In the genomic region with DNA sequence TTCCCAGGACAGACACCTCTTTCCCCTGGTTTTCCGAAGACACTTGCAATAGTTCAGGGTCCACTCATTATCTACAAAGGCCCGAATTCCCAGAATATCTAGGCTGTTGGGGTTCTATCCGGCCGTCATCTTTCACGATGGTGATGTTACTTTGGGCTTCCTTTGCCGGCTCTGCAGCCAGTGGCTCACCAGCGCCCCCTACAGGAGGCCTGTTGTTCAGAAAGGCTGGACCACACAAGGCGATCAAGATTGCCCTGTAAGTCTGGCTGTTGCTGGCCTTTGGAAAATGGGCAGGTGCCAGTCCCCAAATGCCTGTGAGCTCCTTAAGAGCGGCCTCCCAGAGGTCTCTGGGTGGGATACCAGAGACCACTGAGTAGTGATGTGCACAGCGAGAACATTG, we compare ENCODE assay signal across 8 mouse cellular contexts. TPM values are rescaled to one million over a fixed set of nuclear protein-coding genes. Genes with fewer than 3 reads are reported as not detected.
DNase-seq lines count a peak whose midpoint lies in the region; ATAC-seq and TF ChIP-seq lines count a peak whose summit lies in the region.

No protein-coding gene starts in this region.

- TF ChIP-seq CTCF in embryonic fibroblast, embryonic 13.5 days (IDR thresholded peaks at IDR 0.05; ENCODE audit: borderline replicate concordance, insufficient read depth, low read length): peak; percentile 85
- TF ChIP-seq CTCF in kidney, postnatal 0 days (IDR thresholded peaks at IDR 0.05; ENCODE audit: low read depth): peak; percentile 80
- peak; percentile 87 for TF ChIP-seq CTCF in liver, postnatal 0 days (IDR thresholded peaks at IDR 0.05; ENCODE audit: low read depth)

- no peak for TF ChIP-seq EP300 in liver, postnatal 0 days (IDR thresholded peaks at IDR 0.05; ENCODE audit: low read depth)

- peak; percentile 80 for DNase-seq in CD4-positive, CD25-positive, alpha-beta regulatory T cell, adult 2 months (ENCODE audit: low read depth, low spot score)
- peak; percentile 82 for DNase-seq in brain, adult 2 months (ENCODE audit: low read depth, low spot score)
- DNase-seq in kidney, postnatal 0 days (ENCODE audit: low spot score): peak; percentile 80
- peak; percentile 82 for DNase-seq in liver, postnatal 0 days
- peak; percentile 51 for DNase-seq in thymus, postnatal 0 days (ENCODE audit: low spot score)

- peak overlapping the region; percentile 64 for H3K4me2 ChIP-seq in heart, embryonic 13.5 days
- H3K4me2 ChIP-seq in kidney, postnatal 0 days (ENCODE audit: low read length): peak overlapping the region; percentile 41
- no peak overlapping the region for H3K4me2 ChIP-seq in liver, postnatal 0 days (ENCODE audit: low read depth, low read length)
- H3K4me2 ChIP-seq in neural tube, embryonic 14.5 days (ENCODE audit: low read depth, low read length): peak overlapping the region; percentile 61

- no peaks in the 10 kb centered on the region for H3K36me3 ChIP-seq in heart, embryonic 13.5 days
- no peaks in the 10 kb centered on the region for H3K36me3 ChIP-seq in kidney, postnatal 0 days (ENCODE audit: insufficient read depth, low read length)
- no peaks in the 10 kb centered on the region for H3K36me3 ChIP-seq in liver, postnatal 0 days (replicated peaks; ENCODE audit: insufficient read depth, low read length)
- H3K36me3 ChIP-seq in neural tube, embryonic 14.5 days (ENCODE audit: control insufficient read depth, insufficient read depth, low read length): no peaks in the 10 kb centered on the region

- H3K4me3 ChIP-seq in embryonic fibroblast, embryonic 13.5 days (ENCODE audit: insufficient read depth, low read length): peak overlapping the region; percentile 4; the same call in 1 of the 2 replicates
- peak overlapping the region; percentile 31 for H3K4me3 ChIP-seq in heart, embryonic 13.5 days
- H3K4me3 ChIP-seq in kidney, postnatal 0 days (replicated peaks; ENCODE audit: low read depth, low read length): no peak overlapping the region
- no peak overlapping the region for H3K4me3 ChIP-seq in liver, postnatal 0 days (ENCODE audit: low read depth, low read length)
- 0 out of 2 replicates have a peak overlapping the region, but pooled peaks have one; percentile 17 for H3K4me3 ChIP-seq in neural tube, embryonic 14.5 days (ENCODE audit: low read depth, low read length)

- peaks cover 55% of the 10 kb centered on the region for H3K27me3 ChIP-seq in heart, embryonic 13.5 days (replicated peaks)
- no peaks in the 10 kb centered on the region; the same call in 1 of the 2 replicates for H3K27me3 ChIP-seq in kidney, postnatal 0 days (ENCODE audit: insufficient read depth, low read length)
- H3K27me3 ChIP-seq in liver, postnatal 0 days (ENCODE audit: insufficient read depth, low read length): no peaks in the 10 kb centered on the region
- H3K27me3 ChIP-seq in neural tube, embryonic 14.5 days (ENCODE audit: control insufficient read depth, insufficient read depth, low read length): no peaks in the 10 kb centered on the region

- WGBS in heart, embryonic 13.5 days: 13% methylated on average over 10 of the region's 10 CpGs
- 12% methylated on average over 10 of the region's 10 CpGs for WGBS in kidney, postnatal 0 days
- WGBS in liver, postnatal 0 days (ENCODE audit: insufficient replicate concordance): 23% methylated on average over 10 of the region's 10 CpGs
- 12% methylated on average over 10 of the region's 10 CpGs for WGBS in neural tube, embryonic 14.5 days

- no peak overlapping the region for H3K27ac ChIP-seq in embryonic fibroblast, embryonic 13.5 days (ENCODE audit: insufficient read depth, low read length)
- no peak overlapping the region for H3K27ac ChIP-seq in heart, embryonic 13.5 days (replicated peaks)
- no peak overlapping the region for H3K27ac ChIP-seq in kidney, postnatal 0 days
- H3K27ac ChIP-seq in liver, postnatal 0 days (ENCODE audit: low read depth): no peak overlapping the region
- H3K27ac ChIP-seq in neural tube, embryonic 14.5 days (ENCODE audit: low read depth, low read length): no peak overlapping the region

- no peaks in the 10 kb centered on the region for H3K4me1 ChIP-seq in embryonic fibroblast, embryonic 13.5 days (ENCODE audit: control insufficient read depth, insufficient read depth, low read length)
- peaks cover 5% of the 10 kb centered on the region for H3K4me1 ChIP-seq in heart, embryonic 13.5 days
- H3K4me1 ChIP-seq in kidney, postnatal 0 days (replicated peaks; ENCODE audit: insufficient read depth, low read length): no peaks in the 10 kb centered on the region
- H3K4me1 ChIP-seq in liver, postnatal 0 days (ENCODE audit: insufficient read depth): no peaks in the 10 kb centered on the region
- no peaks in the 10 kb centered on the region for H3K4me1 ChIP-seq in neural tube, embryonic 14.5 days (ENCODE audit: control insufficient read depth, insufficient read depth, low read length)

- H3K9ac ChIP-seq in heart, embryonic 13.5 days: no peak overlapping the region
- H3K9ac ChIP-seq in kidney, postnatal 0 days (ENCODE audit: low read depth, low read length): no peak overlapping the region
- H3K9ac ChIP-seq in liver, postnatal 0 days (replicated peaks): no peak overlapping the region
- H3K9ac ChIP-seq in neural tube, embryonic 14.5 days (replicated peaks; ENCODE audit: low read depth, low read length): peak overlapping the region; percentile 41

- no peak for TF ChIP-seq POLR2A in embryonic fibroblast, embryonic 13.5 days (IDR thresholded peaks at IDR 0.05; ENCODE audit: low read depth, low read length)

- H3K9me3 ChIP-seq in heart, embryonic 13.5 days: no peaks in the 10 kb centered on the region
- no peaks in the 10 kb centered on the region for H3K9me3 ChIP-seq in kidney, postnatal 0 days (replicated peaks; ENCODE audit: low read length)
- no peaks in the 10 kb centered on the region for H3K9me3 ChIP-seq in liver, postnatal 0 days (ENCODE audit: low read length)
- H3K9me3 ChIP-seq in neural tube, embryonic 14.5 days (ENCODE audit: control insufficient read depth, low read length): no peaks in the 10 kb centered on the region

- no peak for ATAC-seq in heart, embryonic 13.5 days (ENCODE audit: extremely low read depth, insufficient number of reproducible peaks, low FRiP score, low TSS enrichment)
- ATAC-seq in kidney, postnatal 0 days (replicated peaks; ENCODE audit: low FRiP score, low read depth): no peak
- peak; percentile 72 for ATAC-seq in liver, postnatal 0 days
- peak; percentile 79 for ATAC-seq in neural tube, embryonic 14.5 days (ENCODE audit: low read depth)

RNA-seq across cellular contexts. Expression of gene Nphp4, which starts 41.3 kb away (rescaled TPM):
- 2.4 and 4.0 TPM in 2 replicates for polyA plus RNA-seq in embryonic fibroblast, embryonic 13.5 days (2011; ENCODE audit: insufficient read length, low read depth, missing spikeins)
- 1.7 TPM in 2 replicates for polyA plus RNA-seq in heart, embryonic 13.5 days (2015; fragmentation: Nextera tagmentation; extraction: Ambion mirVana)
- polyA plus RNA-seq in kidney, postnatal 0 days (2015; fragmentation: Nextera tagmentation; extraction: Ambion mirVana): 1.7 and 2.2 TPM in 2 replicates
- 0.06 and 0.09 TPM in 2 replicates for polyA plus RNA-seq in liver, postnatal 0 days (2015; fragmentation: Nextera tagmentation; extraction: Ambion mirVana)
- 4.2 and 4.8 TPM in 2 replicates for polyA plus RNA-seq in neural tube, embryonic 14.5 days (2014; fragmentation: Nextera tagmentation; extraction: Ambion mirVana)
- polyA plus RNA-seq in thymus, postnatal 0 days (2015; fragmentation: Nextera tagmentation; extraction: Ambion mirVana): 0.96 and 1.3 TPM in 2 replicates

RNA-seq across cellular contexts. Expression of gene Kcnab2, which starts 42.4 kb away (rescaled TPM):
- 2.6 and 3.6 TPM in 2 replicates for polyA plus RNA-seq in embryonic fibroblast, embryonic 13.5 days (2011; ENCODE audit: insufficient read length, low read depth, missing spikeins)
- 4.1 and 5.0 TPM in 2 replicates for polyA plus RNA-seq in heart, embryonic 13.5 days (2015; fragmentation: Nextera tagmentation; extraction: Ambion mirVana)
- polyA plus RNA-seq in kidney, postnatal 0 days (2015; fragmentation: Nextera tagmentation; extraction: Ambion mirVana): 3.1 and 4.1 TPM in 2 replicates
- polyA plus RNA-seq in liver, postnatal 0 days (2015; fragmentation: Nextera tagmentation; extraction: Ambion mirVana): 4.2 and 6.7 TPM in 2 replicates
- polyA plus RNA-seq in neural tube, embryonic 14.5 days (2014; fragmentation: Nextera tagmentation; extraction: Ambion mirVana): 18.3 and 31.1 TPM in 2 replicates
- polyA plus RNA-seq in thymus, postnatal 0 days (2015; fragmentation: Nextera tagmentation; extraction: Ambion mirVana): 75.7 and 83.1 TPM in 2 replicates

Comparison
In these comparisons a context has a peak if more than half of its experiments do, and no peak if none do; other contexts are left out.
1. H3K4me3 ChIP-seq: peak in embryonic fibroblast, embryonic 13.5 days (single experiment), heart, embryonic 13.5 days (single experiment) and neural tube, embryonic 14.5 days (single experiment); none in kidney, postnatal 0 days (single experiment) and liver, postnatal 0 days (single experiment).
2. ATAC-seq: peak in liver, postnatal 0 days (single experiment) and neural tube, embryonic 14.5 days (single experiment); none in heart, embryonic 13.5 days (single experiment) and kidney, postnatal 0 days (single experiment).
3. Peak in every context shown above with its lines, with median percentiles within 50 percentile points of each other: DNase-seq and CTCF ChIP-seq.